Mouse (Mus musculus) induced T-regulatory cell, adult 2 months (primary cell): ENCODE measurements around the gene Calml3.
"Not testable (repeated sequence)": the region's sequence is repeated elsewhere in the genome, so short reads cannot be mapped to it uniquely, and the experiment has no call there.

Experiments used
- DNase-seq: peaks from one replicate; pipeline ENCODE4 v3.0.0-alpha.2; 2012; ENCODE audit warnings: low read depth

The Calml3 gene

DNA sequence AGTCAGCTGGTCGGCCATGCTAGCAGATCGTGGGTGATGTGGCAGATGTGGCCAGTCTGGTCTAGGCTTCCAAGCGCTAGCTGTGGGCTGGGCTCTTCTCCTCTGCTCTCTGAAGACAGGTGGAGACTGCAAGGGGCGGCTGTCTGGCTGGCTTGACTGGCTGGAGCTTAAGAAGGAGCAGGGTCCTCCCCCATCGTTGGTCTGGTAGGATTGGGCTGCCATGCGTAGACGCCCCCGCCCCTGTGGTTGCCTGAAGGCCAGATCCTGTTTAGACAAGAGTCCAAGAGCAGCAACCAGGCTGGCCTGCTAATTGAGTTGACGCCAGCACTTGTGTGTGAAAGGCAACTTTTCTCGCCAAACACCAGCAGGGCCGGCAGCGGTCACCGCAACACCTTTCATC is at the start of gene Calml3:
Gene Calml3, minus strand, starts transcription at position 131 of the 400 bp plus-strand sequence.
- DNase-seq, result no peak

DNA sequence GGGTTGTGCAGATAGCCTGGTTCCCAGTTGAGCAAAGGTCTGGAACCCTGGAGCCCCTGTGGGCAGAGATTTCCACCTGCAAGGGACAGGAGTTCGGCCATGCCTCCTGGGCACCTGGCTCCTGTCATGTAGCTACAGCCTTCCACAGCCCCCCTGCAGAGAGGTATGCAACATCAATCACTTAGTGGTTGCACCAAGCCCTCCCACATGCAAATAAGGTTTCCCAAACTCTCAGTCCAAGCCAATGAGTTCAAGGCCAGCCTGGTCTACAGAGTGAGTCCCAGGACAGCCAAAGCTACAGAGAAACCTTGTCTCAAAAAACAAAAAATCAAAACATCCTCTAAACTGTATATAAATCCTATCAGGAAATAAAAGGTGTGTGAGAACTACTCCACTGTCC is 46.2 kb upstream of the Calml3 start:
- no peak for DNase-seq

GRCm38 (mm10) chr13:3840662-3841061 is 36.5 kb upstream of the Calml3 start:
- not testable (repeated sequence) for DNase-seq

DNA sequence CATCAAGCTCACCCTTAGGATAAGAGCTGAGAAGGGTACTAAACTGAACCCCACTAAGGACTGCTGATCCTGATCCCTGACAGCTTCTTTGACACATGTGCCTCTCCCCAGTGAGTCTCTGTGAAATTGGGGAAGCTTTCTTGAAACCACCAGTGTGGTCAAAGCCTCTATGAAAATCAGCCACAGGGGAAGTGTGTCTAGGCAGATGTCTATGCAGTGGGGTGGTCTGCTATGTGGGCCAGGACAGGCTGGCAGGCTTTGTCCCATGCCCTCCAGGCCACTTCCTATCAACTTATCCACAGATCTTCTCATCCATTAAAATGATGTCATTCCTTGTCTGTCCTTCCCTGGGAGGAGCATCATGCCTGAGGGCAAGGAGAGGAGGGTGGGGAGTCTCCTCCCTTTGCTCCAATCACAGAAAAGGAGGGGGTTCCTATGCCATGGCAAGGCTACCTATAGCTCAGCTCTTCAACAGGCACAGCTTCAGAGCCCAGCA is 33.2 kb upstream of the Calml3 start, which contains the start of gene Calm4:
Gene Calm4, plus strand, starts transcription at position 446 of the 496 bp plus-strand sequence.
- DNase-seq, result not testable (repeated sequence)

DNA sequence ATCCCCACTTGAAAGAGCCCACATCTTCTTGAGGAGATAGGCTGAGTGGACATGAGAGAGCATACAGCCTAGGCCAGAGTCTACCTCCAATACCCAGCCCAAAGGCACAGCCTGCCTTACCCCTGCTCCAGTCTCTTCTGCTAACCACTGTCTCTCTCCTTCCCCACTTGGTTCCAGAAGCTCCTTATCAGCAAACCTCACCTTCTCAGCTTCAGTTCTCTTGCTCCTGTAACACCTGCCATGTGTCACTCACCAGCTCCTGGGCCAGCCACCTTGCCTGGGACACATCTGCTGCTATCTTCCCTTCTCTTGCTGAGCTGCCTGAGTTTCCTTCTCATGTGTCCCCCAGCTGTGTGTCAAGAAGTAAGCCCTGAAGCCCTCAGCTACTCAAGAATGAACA is 29.5 kb upstream of the Calml3 start:
- DNase-seq, result not testable (repeated sequence)

DNA sequence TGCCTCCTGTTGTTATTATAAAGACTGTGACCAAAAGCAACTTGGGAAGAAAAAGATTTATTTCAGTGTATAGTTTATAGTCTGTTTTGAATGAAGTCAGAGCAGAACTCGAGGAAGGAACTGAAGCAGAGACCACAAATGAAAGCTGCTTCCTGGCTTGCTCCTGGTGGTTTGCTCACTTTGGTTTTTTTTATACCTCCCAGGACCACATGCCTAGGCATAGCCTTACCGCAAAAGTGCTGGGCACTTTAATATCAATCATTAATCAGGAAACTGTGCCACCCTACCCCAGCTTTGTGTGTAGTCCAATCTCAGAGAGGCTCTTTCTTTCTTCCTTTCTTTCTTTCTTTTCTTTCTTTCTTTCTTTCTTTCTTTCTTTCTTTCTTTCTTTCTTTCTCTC is 28.3 kb upstream of the Calml3 start:
- DNase-seq, result no peak

- no peak for DNase-seq
Measured at GRCm38 (mm10) chr13:3831994-3832393, 27.9 kb upstream of the Calml3 start.

DNA sequence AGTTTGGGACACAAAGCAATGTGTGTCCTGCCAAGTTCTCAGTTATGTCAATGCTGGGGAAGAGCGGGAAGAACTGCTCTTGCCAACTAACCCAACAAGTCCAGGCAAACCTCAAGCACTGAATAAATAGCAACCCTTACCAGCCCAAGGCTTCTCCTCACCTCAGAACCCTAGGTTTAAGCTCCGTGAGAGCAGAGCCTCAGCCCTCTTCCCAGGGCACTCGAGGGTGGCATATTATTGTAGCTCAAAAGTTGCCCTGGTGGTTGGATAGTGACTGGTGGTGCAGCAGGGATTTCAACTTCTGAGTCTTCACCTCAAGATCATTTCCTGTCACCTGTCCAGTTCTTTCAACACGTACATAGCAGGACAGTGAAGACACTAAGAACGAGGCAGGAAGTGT is 27.4 kb upstream of the Calml3 start:
- no peak for DNase-seq

DNA sequence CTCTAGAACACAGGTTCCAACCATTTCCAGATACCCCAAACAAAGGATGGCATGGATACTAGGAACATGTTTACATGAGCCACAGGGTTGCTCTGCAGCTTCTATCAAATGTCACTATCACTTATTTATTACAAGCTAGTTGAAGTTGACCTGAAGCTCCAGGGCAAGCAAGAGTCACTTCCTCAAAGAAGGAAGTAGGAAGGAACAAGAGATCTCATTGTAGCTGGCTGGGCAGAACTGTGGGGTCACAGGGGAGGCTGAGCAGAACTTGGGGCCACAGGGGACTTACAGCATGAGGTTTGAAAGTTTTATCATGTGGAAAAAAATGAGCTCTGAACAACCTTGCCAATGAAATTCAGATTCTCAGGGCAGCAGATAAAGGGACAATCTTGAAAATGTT is 21.6 kb upstream of the Calml3 start:
- no peak for DNase-seq

DNA sequence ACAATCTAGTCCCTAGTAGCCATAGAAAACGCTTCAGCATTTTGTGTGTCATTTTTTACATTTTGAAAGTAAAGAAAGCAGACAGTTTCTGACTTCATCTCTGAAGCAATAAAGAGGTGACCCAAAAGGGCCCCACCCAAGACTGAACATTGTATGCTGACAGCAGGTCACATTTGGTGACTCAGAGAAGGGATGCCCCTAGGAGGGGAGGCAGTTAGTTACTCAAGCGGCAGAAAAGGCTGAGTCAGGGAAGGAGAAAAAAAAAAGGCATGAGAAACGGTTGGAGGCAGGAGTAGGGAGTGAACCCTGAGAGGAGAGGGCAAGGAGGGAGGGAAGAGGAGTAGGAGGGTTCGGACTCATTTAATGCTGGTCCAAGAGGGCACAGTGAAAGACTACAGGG is 18.0 kb upstream of the Calml3 start:
- DNase-seq, result no peak

- no peak for DNase-seq
Measured at GRCm38 (mm10) chr13:3818740-3819076, 14.6 kb upstream of the Calml3 start.

DNA sequence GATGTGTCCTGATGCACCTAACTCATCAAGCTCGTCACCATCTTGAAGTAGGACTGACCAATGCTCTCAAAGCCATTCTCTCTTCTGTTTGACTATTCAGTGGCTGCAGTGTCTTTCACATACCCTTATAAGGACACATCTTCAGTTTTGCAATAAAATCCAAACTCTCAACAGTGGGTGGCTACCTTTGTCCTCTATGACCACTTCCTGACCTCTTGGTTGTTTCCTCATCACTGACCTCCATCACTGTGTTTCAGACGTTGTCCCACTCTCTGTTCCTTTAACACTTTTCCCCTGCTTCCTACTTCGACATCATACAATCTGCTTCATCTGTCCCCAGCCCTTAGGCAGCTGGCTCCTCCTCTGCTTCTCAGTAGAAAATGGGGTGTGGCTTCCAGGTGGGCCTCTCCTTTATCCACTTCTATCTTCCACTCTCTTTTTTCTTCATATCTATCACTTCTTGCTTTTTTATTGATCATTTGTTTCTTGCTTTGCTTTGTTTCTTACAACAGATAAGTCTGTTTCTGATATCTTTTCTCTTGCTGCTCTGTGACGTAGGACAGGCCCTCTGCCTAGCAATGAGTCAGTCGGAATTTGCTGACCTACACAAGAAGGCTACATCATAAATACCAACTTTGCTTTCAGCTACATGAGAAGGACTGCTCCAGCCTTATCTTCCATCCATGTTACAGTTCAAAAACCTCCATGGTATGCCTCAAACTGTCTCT is 14.1 kb upstream of the Calml3 start:
- no peak for DNase-seq

DNA sequence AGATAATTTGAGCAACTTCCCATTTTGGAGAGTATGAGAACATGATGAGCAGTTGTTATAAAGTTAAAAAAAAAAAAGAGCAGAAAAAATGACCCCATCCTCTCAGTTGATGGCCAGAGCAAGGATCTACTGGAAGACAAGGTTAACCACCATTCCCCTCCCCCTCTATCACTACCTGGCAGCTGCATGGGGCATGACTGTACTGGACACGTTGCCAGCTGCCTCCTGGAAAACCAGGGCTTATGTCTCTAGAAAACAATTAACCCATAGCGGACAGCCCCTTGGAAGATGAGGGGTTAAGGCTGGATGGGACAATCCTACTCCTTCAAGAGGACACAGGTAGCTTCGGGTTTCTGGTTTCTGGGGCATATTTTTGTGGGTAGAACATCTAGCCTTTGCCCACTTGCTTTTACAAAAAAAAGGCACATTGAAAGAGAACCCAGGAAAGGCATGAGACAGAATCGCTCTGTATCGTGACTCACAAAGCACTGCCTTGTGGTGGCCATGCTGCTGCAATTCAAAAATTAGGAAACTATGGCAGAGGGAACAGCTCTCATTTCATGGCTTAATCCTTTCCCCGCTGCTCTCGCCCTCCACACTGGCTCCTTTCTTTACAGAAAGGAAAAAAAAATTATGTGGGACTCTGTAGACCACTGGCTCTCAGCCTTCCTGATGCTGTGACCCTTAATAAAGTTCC is 3.2 kb upstream of the Calml3 start:
- DNase-seq, result no peak

GRCm38 (mm10) chr13:3805638-3806037 is 1.5 kb upstream of the Calml3 start:
- DNase-seq, result no peak

DNA sequence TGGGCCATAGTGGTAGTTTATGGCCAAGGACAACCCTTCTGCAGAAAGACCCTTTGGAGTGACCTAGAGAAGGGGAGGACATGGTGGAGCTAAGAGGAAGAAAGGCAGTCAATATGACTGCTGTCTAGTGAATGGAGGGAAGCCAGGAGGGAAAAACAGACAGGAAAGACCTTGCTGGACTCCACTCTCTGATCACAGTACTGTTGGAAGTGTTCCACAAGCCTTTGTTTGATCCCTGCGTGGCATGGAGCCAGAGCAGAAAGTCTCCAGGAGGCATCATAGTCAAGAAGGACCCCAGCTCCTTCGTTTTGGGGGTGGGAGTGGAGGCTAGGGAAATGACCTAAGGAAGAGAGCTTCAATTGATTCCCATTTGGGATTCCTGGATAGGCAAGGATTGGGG is 1.0 kb upstream of the Calml3 start:
- no peak for DNase-seq

- DNase-seq, result no peak
Measured at GRCm38 (mm10) chr13:3799386-3799785, 4.7 kb downstream of the Calml3 start.

DNA sequence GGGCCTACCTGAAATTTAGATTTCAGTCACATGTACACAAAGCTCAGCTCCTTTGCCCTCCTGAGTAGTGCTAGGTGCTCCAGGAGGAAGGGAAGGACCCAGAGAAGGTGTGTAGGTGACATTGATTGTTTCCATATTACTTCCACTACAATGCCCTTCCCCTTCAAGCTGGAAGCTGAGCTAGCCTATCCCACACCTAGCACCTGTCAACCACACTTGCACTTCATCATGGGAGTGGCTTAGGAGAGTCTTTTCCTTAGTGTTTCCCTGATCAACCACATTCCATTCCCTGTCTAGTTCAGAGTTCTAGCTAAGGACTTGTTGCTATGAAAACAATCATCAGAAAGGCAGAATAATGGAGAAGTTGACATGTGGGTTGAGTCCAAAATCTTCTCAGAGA is 5.4 kb downstream of the Calml3 start:
- no peak for DNase-seq

GRCm38 (mm10) chr13:3796649-3797048 is 7.5 kb downstream of the Calml3 start:
- no peak for DNase-seq

DNA sequence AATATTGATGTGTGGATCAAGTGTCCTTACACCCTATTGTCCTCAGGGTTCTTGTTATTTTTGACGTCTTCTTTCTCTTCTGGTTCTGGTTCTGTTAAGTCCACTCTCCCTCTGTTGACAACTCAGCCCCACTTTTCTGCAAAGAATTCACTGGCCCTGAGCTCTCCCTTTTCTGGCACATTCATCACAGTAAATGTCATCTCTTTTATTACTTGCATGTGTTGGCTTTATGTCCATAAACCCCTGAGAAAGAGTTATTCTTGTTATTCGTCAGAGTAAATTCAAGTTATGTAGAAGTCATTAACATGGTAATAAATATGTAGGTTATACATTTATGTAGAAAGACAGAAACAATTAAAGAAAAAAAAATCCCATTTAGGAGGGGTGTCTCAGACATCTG is 14.6 kb downstream of the Calml3 start:
- no peak for DNase-seq

GRCm38 (mm10) chr13:3788588-3788987 is 15.5 kb downstream of the Calml3 start:
- no peak for DNase-seq

DNA sequence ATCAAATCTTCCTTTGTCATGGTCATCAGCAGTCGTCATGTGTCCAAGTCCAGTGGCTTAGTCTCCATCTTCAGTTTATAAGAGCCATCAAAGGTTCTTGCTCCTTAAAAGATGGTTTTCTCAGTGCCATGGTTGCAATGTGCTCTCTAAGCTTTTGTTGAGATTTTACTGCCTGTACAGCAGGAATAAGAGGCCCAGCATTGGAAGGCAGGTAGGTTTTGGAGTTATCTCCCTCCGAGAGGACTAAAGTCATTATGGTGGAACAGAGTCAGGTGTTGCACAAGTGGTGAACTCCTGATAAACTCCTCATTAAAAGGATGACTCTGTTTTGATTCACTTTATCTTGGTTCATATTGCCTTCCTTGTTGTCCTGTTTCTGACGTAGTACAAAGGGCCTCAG is 16.5 kb downstream of the Calml3 start:
- DNase-seq, result no peak

DNA sequence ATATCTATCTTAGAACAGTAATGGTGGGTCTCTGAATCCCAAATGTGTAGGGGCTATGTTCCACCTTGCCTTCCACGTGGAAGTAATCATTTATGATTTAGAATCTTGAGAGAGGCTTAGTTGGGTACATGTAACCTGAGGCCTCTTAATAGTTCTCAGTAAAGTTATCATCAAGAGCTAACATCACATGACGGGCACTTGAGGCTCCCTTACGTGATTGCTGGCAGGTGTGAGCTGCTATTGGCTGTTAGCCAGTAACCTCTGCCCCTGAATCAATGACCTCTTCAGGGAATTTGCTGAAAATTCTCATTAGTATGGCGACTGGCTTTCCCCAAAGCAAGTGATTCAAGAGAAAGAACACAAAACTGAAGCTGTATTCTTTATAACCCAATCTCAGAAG is 17.0 kb downstream of the Calml3 start:
- DNase-seq, result no peak

GRCm38 (mm10) chr13:3783621-3784020 is 20.5 kb downstream of the Calml3 start:
- DNase-seq, result no peak

- DNase-seq, result peak; percentile 2
Measured at GRCm38 (mm10) chr13:3782499-3782898, 21.6 kb downstream of the Calml3 start.
